Mouse (Mus musculus) G1E (cell line): ENCODE results near the gene Fbxo2.

ENCODE experiments used
- CTCF ChIP-seq: IDR thresholded peaks from 2 replicates; pipeline ENCODE4 v1.5.1; 2012; ENCODE audit warnings: low read depth, low read length, inconsistent platforms, mixed read lengths
- GATA1 ChIP-seq: IDR thresholded peaks from 2 replicates; pipeline ENCODE4 v1.6.1; 2012; ENCODE audit warnings: borderline replicate concordance, low read length, inconsistent platforms, mixed read lengths

DNA sequence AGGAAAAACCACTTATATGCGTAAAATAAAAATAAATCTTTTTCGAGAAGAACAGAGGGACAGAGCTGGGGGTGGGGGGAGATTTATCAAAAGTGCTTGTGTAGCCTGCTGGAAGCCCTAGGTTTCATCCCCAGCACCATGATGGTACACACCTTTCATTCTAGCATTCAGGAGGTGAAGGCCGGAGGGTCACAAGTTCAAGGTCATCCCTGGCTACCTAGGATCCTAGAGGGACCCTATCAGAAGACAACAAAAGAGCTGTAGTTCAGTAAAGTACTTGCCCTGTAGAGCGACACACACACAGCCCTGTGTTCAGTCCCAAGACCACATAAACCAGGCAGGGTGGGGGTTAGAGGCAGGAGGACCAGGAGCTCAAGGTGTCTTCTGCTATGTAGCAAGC lies 6.4 kb upstream of the Fbxo2 start:
- TF ChIP-seq CTCF = no peak
- TF ChIP-seq GATA1 = no peak
